In the genomic region with DNA sequence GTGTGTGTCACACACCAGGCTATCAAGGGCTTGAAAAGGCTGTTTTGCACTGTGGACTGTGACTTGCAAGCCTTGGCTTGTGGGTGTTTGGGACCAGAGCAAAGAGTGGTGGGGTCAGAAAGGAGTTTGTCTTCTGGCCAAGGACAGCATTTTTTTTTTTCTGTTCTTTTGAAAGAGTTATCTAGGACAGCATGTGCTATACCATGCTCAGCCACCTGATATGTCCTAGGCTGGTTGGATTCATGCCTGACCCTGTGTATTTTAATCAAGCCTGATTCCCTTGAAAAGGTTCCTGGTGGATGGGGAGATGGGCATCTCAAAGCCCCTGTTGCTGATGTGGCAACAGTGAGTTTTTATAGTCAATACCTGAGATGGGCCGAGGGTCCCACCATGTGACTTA, we compare ENCODE assay signal across 13 mouse cellular contexts.
DNase-seq lines count a peak whose midpoint lies in the region; ATAC-seq and TF ChIP-seq lines count a peak whose summit lies in the region.
"Had no signal": no experiment of that assay in that cellular context is flagged by ENCODE, and none has a peak within 500 bp of the region (broad histone marks: within the 10 kb centered on the region; RNA-seq: fewer than 3 reads in every experiment).

No protein-coding gene starts in this region.

- ATAC-seq in hindbrain, embryonic 14.5 days (ENCODE audit: low FRiP score): no peak
- no peak for ATAC-seq in forebrain, postnatal 0 days
- ATAC-seq in neural tube, embryonic 15.5 days (ENCODE audit: low FRiP score): no peak
- ATAC-seq: midbrain, embryonic 13.5 days had no signal

- H3K4me2 ChIP-seq in hindbrain, embryonic 14.5 days (replicated peaks): no peak overlapping the region
- H3K4me2 ChIP-seq in forebrain, postnatal 0 days (ENCODE audit: low read depth): no peak overlapping the region
- no peak overlapping the region for H3K4me2 ChIP-seq in neural tube, embryonic 15.5 days
- H3K4me2 ChIP-seq: liver, embryonic 15.5 days; midbrain, embryonic 13.5 days had no signal

- no peak overlapping the region; the same call in 1 of the 2 replicates for H3K9ac ChIP-seq in hindbrain, embryonic 14.5 days
- no peak overlapping the region for H3K9ac ChIP-seq in forebrain, postnatal 0 days
- no peak overlapping the region for H3K9ac ChIP-seq in neural tube, embryonic 15.5 days (replicated peaks)
- H3K9ac ChIP-seq: liver, embryonic 15.5 days; midbrain, embryonic 13.5 days had no signal

- H3K4me3 ChIP-seq in hindbrain, embryonic 14.5 days (replicated peaks; ENCODE audit: low read length): no peak overlapping the region
- H3K4me3 ChIP-seq in hindbrain, embryonic 10.5 days: no peak overlapping the region
- H3K4me3 ChIP-seq in forebrain, postnatal 0 days (ENCODE audit: low read depth, low read length): no peak overlapping the region
- no peak overlapping the region for H3K4me3 ChIP-seq in neural tube, embryonic 15.5 days (replicated peaks)
- H3K4me3 ChIP-seq: liver, embryonic 15.5 days; midbrain, embryonic 13.5 days had no signal

- peak overlapping the region; percentile 32; the same call in 1 of the 2 replicates for H3K27ac ChIP-seq in hindbrain, embryonic 14.5 days
- H3K27ac ChIP-seq in hindbrain, embryonic 10.5 days: no peak overlapping the region
- H3K27ac ChIP-seq in forebrain, postnatal 0 days (ENCODE audit: low read depth, low read length): peak overlapping the region; percentile 77
- H3K27ac ChIP-seq in neural tube, embryonic 15.5 days (replicated peaks): peak overlapping the region; percentile 49
- H3K27ac ChIP-seq: liver, embryonic 15.5 days; midbrain, embryonic 13.5 days had no signal

- H3K36me3 ChIP-seq in hindbrain, embryonic 14.5 days (replicated peaks; ENCODE audit: control insufficient read depth, insufficient read depth): no peaks in the 10 kb centered on the region
- no peaks in the 10 kb centered on the region for H3K36me3 ChIP-seq in hindbrain, embryonic 10.5 days
- H3K36me3 ChIP-seq in forebrain, postnatal 0 days (ENCODE audit: insufficient read depth): no peaks in the 10 kb centered on the region
- no peaks in the 10 kb centered on the region for H3K36me3 ChIP-seq in neural tube, embryonic 15.5 days
- H3K36me3 ChIP-seq: liver, embryonic 15.5 days; midbrain, embryonic 13.5 days had no signal

- H3K9me3 ChIP-seq in hindbrain, embryonic 14.5 days (ENCODE audit: control insufficient read depth, low read length): no peaks in the 10 kb centered on the region
- no peaks in the 10 kb centered on the region for H3K9me3 ChIP-seq in hindbrain, embryonic 10.5 days
- H3K9me3 ChIP-seq in forebrain, postnatal 0 days (ENCODE audit: low read length): no peaks in the 10 kb centered on the region
- no peaks in the 10 kb centered on the region for H3K9me3 ChIP-seq in neural tube, embryonic 15.5 days (replicated peaks)
- H3K9me3 ChIP-seq: liver, embryonic 15.5 days; midbrain, embryonic 13.5 days had no signal

- peaks cover 9% of the 10 kb centered on the region for H3K4me1 ChIP-seq in hindbrain, embryonic 14.5 days (replicated peaks; ENCODE audit: control insufficient read depth, insufficient read depth, low read length)
- peaks cover 51% of the 10 kb centered on the region for H3K4me1 ChIP-seq in hindbrain, embryonic 10.5 days (replicated peaks)
- H3K4me1 ChIP-seq in forebrain, postnatal 0 days (ENCODE audit: insufficient read depth): peaks cover 23% of the 10 kb centered on the region
- H3K4me1 ChIP-seq in neural tube, embryonic 15.5 days: peaks cover 22% of the 10 kb centered on the region

- 88% methylated on average over 1 of the region's 1 CpGs for WGBS in hindbrain, embryonic 14.5 days
- WGBS in hindbrain, embryonic 10.5 days: 95% methylated on average over 1 of the region's 1 CpGs
- 79% methylated on average over 1 of the region's 1 CpGs for WGBS in forebrain, postnatal 0 days
- WGBS in neural tube, embryonic 15.5 days: 87% methylated on average over 1 of the region's 1 CpGs

- no peaks in the 10 kb centered on the region for H3K27me3 ChIP-seq in hindbrain, embryonic 14.5 days (ENCODE audit: control insufficient read depth, insufficient read depth, low read length)
- no peaks in the 10 kb centered on the region for H3K27me3 ChIP-seq in hindbrain, embryonic 10.5 days (ENCODE audit: insufficient read depth, poor library complexity, severe bottlenecking)
- no peaks in the 10 kb centered on the region for H3K27me3 ChIP-seq in forebrain, postnatal 0 days (ENCODE audit: insufficient read depth, low read length)
- no peaks in the 10 kb centered on the region for H3K27me3 ChIP-seq in neural tube, embryonic 15.5 days (replicated peaks)
- H3K27me3 ChIP-seq: midbrain, embryonic 13.5 days had no signal

- DNase-seq in cerebellum, postnatal 10 days: peak; percentile 48 to 65
- no peak for DNase-seq in cerebellum, postnatal 4 days (ENCODE audit: low spot score in 2 of 2)
- no peak for DNase-seq in hindbrain, embryonic 14.5 days (ENCODE audit: low spot score)
- DNase-seq in hindbrain, embryonic 10.5 days (ENCODE audit: low spot score): no peak
- no peak for DNase-seq in forebrain, postnatal 0 days
- DNase-seq in T-cell, adult 2 months (ENCODE audit: low spot score): no peak
- DNase-seq in thymus, postnatal 10 days (ENCODE audit: low spot score in 2 of 2): no peak
- DNase-seq: gastrocnemius, postnatal 14 days; kidney, postnatal 25 days; right cerebral cortex, postnatal 14 days had no signal

- no peak for TF ChIP-seq CTCF in forebrain, postnatal 0 days (IDR thresholded peaks at IDR 0.05; ENCODE audit: low read depth)

Comparison
In these comparisons a context has a peak if more than half of its experiments do, and no peak if none do; other contexts are left out.
1. DNase-seq: peak in cerebellum, postnatal 10 days (2 of 2); none in cerebellum, postnatal 4 days (0 of 2), hindbrain, embryonic 14.5 days (single experiment), hindbrain, embryonic 10.5 days (single experiment), forebrain, postnatal 0 days (single experiment), T-cell, adult 2 months (single experiment) and thymus, postnatal 10 days (0 of 2).